Mouse (Mus musculus): ENCODE data around the gene Ric8b.

Gene Ric8b

DNA sequence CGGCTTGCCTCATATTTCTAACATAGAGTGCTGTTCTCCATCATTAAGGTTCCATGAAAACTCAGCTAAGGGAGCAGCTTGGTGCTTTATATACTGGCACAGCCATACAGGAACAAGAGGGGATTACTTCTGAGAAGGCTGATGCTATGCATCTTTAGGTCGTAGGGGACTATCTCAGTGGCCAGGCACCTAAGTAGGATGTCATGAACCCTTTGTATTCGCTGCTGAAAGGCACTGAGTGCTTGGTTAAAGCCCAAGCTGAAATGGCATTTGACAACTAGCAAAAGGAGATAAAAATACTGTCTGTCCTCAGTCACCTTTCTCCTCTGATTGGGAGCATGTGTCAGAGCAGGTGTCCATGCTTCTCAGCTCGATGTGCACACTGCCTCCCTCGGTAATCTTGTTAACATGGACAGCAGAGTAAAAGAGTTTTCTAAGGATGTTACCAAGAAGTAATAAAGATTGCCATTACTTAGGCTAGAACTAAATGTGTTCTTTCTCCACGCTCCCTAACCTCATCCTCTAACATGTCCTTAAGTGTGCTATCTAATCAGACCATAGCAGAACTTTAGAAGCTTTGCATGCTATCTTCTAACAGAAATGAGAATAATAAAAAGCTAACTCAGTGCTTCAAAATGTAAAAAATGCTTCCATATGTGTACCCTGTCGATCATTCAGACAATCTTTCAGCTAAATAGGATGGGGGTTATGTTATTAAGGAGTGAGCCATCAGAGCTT lies 89.3 kb downstream of the Ric8b start:
- no peak for DNase-seq (ENCODE audit: low spot score in 2 of 2)

DNA sequence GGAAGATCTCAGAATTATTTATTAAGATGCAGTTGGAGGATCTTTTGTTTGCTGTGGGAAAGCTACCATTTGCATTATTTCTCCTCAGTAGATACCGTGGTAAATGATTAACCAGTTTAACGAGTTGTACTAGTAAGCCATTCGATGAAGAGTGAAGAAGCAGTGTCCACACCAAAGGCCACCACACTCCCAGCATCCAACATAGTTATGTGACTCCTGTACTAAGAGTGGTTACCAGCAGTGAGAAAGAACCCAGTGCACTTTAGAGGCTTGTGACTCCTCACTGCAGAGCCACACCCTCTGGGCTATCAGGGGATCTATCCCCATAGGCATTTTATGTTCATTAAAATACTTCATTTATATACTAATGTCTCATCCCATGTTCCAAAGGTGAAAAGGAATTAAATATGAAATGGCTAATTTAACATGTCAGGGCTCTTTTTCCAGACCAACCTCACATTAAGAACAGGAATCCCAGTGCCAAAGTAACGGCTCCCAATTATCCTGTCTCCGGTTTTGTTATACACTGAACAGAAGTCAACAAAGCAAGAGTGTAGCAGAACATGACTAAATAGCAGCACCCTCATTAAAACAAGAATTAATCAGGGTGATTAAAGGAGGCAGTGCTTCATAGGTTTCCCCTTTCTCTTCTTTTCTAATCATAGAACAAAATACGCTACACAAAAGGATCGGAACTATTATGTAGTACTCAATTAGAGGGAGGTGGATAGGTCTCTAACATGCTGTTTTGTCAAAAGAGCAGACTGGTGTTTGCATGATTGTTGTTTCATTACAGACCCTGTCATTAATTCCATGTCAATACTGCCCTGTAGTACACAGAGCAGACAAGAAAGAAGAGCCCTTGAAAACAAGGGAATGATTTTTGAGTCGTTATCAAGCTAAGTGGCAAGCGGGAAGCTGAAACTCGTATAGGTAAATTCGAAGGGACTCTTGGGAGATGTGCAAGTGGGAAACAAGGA lies 90.7 kb downstream of the Ric8b start:
- no peak for DNase-seq (ENCODE audit: low spot score in 2 of 2)

DNA sequence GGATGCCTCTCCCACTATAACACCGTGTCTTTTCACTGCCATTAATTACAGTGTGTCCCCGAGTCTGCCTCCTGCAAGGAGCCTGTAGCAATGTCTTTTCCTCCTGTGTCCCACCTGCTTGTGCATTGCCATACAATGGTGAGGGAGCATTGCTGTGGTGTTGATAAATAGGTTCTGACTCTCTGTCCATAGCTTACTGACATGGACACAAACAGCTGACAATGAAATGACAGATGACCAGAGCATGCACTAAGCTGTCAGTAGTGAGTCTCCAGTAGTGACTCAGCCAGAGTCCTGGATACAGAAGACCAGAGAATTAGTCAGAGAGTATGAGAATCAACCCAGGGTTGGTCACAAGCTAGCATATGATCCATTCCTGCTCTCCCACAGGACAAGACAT lies 93.7 kb downstream of the Ric8b start:
- DNase-seq (ENCODE audit: low spot score in 2 of 2), result no peak

DNA sequence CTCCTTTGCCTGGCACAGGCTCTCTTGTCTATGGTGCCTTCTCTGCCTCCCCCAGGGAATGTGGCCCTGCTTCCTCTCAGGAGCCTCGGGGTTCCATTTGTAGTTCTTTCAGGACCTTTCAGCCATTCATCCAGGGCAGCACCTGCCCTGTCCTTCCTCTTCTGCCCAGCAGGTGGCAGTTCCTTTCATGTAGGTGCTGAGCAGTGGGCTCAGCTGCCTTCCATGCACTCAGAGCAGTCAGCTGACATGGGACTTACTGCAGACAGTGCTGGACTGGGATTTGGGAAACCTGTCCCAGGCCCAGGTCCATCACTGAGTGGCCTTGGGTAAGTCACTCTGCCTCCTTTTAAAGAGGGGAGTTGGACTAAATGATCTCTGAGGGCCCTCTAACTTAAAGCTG lies 96.0 kb downstream of the Ric8b start:
- peak; percentile 26 to 32 for DNase-seq (ENCODE audit: low spot score in 2 of 2)

DNA sequence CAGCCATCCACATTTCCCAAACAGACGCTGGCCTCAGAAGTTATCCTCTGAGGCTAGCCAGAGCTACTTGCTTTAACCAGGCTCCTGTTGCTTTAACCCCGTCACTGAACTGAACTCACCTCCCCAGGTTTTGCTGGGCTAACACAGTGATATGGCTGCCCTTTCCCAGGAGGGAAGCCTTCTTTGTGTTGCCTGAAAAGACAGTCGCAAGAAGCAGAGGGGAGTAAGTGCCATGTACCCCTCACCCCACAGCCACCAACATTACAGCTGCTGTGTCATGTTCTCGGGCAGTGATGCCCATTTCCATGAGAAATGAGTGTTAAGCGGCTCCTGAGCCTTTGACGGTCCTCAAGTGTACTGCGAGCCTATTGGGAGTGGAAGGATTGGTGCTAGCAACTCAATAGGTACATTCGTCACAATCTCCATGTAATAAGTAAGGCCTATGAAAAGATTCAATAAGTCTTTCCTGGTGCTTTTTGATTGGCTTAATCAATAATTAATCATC lies 96.6 kb downstream of the Ric8b start:
- no peak for DNase-seq (ENCODE audit: low spot score in 2 of 2)

DNA sequence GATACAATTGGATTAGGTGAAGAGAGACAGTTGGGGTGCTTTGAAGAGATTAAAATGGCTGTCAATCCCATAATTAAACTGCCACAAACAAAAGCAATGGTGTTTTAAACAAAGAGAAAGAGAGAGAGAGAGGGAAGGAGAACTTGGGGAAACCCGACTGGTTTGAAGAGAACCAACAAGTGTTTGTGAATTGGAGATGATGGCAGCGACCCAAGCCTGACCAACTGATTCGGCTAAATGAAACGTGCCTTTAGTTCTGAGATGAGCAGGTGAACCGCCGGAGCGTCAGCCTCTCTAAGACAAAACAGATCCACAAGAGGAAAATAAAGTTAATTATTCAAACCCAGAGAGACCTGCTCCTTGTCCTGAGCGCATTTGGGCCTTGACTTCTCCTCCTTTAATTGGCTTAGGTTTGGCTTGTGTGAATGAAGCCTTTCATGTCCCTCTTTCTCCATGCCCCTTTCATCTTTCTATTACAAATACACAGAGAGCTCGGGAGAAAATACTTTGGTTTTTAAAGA lies 97.1 kb downstream of the Ric8b start:
- DNase-seq (ENCODE audit: low spot score in 2 of 2), result no peak

DNA sequence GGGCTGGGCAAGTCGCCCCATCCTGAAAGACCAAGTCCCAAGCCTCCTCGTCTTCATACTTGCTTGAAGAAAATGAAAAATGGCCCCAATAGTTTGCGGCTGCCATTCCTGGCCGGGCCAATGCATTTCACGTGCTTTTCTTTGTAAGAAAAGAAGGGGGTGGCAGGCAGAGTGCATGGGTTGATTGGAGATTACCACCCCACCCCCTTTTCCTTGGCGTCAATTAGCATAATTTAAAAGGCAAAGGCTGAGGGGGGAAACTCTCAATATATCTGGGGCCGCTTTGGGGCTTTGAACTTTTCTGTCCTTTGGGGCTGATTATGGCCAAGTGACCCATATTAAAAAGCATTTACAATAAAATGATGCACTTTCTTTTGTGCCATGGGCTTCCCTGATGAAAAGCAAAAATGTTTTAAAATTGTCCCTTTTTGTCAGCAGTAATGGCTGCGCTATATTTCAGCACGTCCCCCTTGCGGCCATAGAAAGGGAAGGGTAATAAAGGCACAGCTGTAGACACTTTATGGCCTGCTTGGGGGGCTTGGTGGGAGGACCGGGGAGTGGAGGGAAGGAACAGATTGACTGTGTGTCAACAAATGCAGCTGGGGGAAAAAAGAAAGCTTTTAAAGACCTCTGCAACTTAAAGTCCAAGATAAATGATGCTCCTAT lies 105.4 kb downstream of the Ric8b start:
- no peak for DNase-seq (ENCODE audit: low spot score in 2 of 2)

DNA sequence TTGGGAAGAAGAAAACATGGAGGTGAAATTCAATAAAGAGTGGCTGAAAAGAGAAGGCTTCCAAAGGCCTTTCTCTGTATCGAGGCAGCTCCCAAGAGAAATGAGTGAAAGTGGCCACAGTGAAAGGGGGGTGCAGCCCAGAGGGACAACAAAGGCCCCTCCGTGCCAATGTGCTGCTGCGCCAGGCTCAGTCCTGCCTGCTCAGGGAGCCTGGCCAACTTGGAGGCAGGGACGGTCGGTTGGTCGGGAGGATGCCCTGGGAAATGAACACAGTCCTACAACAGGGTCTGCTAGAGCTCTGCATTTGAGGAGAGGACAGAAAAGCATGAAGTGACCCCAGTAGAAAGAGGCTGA lies 105.9 kb downstream of the Ric8b start:
- DNase-seq (ENCODE audit: low spot score in 2 of 2), result no peak

DNA sequence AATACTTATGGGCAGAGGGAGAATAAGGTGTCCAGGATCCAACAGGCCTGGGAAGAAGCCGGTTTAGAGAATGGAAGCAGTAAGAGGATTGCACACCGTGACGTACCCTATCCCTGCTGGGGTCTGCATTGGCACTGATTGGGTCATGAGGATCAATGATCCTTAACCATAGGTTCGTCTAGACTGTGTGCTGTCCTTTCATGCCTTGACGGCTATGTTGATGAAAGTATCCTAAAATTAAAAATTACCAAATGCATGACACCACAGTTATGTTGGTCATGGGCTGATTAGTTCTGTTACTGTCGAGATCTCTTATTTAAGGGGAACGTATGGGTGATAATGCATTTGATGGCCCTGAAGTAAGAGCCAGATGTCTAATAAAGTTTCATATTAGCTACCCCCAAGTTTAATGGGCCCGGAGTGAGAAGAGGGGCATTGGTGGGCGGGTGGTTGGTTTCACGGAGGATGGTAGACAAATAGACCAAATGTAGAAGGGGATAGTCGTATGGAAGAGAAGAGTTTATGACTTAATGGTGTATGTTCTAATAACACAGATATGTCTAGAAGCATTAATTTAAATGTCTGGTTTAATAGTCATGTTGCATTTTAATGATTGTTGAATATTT lies 108.5 kb downstream of the Ric8b start:
- DNase-seq (ENCODE audit: low spot score in 2 of 2), result no peak

DNA sequence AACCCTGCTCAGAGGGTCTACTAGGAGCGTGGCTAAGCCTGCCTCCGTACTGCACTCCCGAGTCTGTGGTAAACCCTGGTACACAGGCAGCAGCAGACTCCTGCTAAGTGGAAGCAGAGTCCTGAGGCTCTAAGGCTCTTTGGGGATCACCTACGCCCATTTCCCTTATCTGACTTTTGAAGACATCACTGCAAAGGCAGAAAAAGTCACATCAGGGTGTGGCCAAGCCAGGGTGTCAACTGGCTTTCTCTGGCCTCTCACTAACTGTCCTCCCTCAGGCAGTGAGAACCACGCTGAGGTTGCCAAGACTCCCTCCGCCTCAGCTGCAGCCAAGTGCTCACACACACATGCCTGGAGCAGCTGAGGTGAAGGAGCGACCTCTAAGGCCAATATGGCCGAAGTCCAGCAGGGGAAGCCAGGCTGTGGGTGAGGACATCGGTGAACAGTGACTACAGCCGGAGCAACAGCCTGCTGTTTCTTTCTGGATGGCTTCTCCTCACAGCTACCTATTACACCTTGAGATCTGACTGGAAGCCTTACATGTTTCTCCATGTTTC lies 110.3 kb downstream of the Ric8b start:
- DNase-seq (ENCODE audit: low spot score in 2 of 2), result no peak

DNA sequence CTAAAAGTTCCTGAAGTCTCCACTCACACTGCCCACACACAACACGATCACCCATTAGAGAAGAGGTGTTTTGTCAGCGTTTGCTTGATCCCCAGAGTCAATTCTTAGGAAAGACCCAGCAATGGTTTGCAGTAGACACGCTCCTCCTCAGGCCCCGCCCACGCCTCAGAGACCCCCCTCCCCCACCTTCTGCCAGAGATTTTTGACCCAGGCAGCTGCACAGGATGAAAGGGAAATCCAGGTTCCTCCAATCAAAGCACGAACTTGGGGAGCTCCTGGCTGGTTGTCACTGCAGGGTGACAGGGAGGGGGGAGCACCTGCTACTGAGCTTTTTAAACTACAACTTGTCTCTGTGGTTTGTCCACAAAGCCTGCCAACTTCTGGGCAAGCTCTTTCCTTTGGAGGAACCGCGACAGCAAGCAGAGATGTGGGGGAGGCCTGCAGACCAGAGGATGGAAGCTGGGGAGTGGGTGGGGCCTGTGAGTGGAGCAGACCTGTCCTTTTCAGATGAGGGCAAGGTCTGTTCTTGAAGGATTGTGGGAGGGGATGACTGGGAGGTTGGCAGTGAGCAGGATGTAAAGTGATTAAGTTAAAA lies 117.8 kb downstream of the Ric8b start:
- DNase-seq (ENCODE audit: low spot score in 2 of 2), result no peak

DNA sequence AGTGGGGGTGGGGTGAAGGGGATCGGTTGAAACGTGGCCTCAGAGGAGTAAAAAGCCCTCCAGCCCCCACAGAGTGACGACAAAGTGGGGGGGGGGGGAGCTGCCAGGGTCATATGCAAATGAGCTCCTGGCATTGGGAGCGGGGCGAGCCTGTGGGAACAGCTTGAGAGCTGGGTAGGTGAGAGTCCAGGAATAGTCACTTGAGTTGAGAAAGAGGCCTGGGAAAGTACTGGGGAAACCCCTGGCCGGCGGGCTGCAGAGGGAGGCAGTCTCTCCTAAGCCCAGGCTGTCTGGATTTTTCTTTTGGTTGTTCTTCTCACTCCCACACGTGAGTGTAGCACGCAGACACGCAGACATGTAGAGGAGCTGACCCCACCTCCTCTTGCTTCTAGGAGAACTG lies 120.7 kb downstream of the Ric8b start:
- no peak for DNase-seq (ENCODE audit: low spot score in 2 of 2)

DNA sequence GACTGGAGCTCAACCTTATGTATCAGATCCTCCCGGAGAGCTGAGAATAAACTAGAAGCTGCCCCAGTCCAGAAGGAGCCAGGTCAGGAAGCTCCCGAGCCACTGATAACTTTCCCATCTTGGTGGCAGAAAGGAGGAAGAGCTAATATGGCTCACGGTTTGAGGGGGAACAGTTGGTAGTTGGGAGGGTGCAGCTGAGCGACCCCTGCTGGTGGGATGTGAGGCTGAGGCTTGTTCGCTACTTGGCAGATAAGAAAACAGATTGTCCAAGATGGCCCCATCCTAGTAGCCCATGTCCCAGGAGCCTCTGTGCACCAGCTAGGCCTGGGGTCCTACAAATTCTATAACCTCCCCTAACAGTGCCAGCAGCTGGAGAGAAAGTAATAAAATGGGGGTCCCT lies 121.4 kb downstream of the Ric8b start:
- no peak for DNase-seq (ENCODE audit: low spot score in 2 of 2)

DNA sequence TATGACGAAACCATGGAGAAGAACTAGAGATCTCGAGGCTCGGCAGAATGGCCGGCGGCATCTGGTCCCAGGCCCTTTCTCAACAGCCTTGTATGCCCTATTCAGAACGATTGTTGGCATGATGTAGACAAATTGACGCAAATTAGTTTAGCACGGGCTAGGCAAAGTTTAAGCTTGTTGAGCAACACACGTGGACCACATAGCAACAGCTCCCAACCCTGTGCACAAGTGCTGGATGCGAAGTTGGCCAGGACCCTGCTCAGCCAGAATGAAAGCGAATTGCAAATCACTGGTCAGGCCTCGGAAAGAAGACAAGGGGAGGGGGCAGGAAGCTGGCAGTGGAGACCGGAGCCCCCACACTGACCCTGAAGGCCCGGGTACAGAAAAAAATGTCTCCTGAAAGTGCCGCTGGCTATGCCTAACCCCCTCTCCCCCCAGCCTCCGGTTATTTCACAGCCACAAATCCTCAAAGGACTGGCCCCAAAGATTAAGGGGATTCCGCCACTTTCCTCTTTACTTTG lies 126.8 kb downstream of the Ric8b start:
- DNase-seq (ENCODE audit: low spot score in 2 of 2), result no peak

DNA sequence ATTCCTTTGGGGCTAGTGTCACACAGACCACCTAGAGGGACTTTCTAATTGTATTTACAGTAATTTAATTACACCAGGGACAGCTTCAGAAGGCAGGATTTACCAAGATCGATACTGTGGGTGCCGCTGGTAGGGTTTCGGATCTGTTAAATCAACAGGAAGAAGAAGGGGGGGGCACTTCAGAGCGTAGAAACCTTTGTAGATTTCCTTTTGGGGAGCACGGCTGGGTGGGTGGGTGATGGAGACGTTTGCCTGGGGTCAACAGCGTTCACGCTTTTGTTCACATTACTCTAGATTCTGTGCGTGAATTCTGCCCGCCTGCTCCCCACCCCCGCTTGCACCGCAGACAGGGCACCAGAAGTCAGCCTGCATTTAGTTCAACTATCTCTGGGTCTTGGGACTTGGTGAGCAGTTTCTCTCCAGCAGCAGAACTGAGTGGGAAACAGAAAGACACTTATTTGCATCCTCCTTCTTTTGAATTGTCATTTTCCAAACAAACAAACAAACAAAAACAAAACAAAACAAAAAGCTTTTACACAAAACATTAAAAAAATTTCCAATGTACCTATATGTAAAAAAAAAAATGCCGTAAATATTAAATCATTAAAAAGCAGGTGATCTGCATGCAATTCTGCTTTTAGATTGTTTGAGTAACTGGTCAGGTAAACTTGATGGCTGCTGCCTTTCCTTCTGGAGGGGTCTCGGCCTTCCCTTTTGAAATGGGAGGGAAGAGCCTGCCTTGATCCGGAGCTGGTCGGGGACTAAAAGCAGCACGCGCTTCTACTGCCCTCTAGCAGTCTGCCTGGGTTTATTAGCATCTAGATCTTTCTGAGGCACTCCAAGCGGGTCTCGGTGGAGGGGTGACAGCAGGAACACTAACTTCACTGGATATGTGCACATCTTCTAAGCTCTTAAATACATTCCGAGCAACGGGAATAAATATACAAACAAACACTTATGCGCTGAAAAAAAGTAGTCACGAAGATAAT lies 127.6 kb downstream of the Ric8b start:
- peak; percentile 25 to 27 for DNase-seq (ENCODE audit: low spot score in 2 of 2)

DNA sequence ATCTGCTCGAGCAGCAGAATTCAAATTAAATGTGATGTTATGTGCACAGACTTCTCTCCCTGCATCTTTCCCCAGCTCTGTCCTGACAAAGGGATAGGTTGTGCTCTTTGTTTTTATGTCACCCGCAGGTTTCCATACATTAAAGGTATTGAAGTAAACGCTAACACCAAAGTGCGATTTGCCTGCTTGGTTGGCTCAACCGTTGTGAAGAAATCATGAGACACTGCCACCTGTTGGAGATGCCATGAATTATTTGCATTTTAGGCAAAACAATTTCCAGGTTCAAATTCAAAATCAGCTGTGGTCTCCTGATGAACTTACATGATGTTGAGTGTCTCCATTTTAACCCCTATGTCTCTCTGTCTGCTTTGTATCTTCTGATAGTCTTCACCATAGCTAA lies 129.2 kb downstream of the Ric8b start:
- DNase-seq (ENCODE audit: low spot score in 2 of 2), result no peak

DNA sequence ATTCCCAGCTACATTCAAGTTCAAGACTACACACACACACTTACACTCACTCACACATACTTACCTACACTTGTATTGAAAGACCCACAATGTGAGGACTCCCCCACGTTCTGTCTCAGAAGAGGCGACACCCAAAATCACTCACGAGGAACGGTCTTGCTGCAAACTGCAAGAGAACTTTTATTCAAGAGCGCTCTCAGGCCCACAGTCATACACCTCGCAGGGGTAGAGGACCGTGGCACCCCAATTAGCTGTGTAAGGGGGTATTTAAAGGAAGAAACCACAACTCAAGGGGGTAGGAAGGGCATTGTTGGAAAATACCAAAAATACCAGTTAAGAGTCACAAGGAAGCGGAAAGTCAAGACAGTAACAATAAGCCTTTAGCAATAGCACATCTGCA lies 130.6 kb downstream of the Ric8b start:
- no peak for DNase-seq (ENCODE audit: low spot score in 2 of 2)

DNA sequence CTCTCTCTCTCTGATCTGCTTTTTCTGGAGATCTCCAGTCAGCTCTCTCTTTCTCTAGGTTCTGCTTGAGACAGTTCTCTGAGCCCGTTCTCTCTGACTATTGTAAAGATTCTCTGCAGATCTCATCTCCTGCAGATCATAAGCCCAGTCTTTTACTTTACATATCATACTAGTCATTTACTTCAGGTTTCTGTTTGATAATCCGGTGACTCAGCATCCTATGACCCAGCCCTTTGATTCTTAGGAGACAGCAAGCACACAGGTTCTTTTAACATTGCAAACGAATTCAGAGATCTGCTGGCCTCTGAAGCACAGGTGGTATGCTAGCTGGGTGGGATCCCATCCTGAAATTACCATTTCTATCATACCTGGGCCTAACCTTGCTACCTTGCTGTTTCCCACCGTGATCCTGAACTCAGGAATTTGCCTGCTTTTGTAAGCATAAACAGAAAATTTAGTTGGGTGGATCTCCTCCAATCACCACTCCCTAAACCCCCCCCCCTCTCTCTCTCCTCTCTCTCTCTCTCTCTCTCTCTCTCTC lies 133.3 kb downstream of the Ric8b start:
- no peak for DNase-seq (ENCODE audit: low spot score in 2 of 2)

DNA sequence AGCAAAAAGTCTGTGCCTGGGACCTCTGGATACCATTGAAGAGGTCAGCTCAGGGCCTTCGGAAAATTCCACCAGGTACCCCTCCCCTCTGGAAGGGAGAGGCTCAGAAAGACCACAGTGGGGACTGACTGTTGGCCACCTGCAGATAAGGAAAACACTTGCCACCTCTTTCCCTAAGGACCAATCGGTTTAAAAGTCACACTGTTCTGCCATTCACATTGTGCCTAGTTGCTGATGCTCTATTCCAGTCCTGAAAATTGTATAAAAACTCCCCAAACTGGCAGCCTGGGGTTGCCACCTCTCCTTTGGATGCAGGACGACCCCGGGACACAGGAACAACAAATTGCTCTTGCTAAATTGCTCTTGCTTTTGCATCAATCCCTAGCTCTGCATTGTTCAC lies 135.0 kb downstream of the Ric8b start:
- no peak for DNase-seq (ENCODE audit: low spot score in 2 of 2)
